Mouse (Mus musculus) cerebellum, adult 9-10 months (tissue): ENCODE results near the gene Caln1.

Experiments used
- DNase-seq: peaks from one replicate; pipeline ENCODE4 v3.0.0; 2022

Gene Caln1

GRCm38 (mm10) chr5:130369237-130369636 is at the start of gene Caln1:
Caln1 (plus strand) TSS chr5:130369455.
- peak; percentile 94 for DNase-seq

- DNase-seq: no peak
These were observed 49.5 kb upstream of the Caln1 start for GRCm38 (mm10) chr5:130319783-130320182.

GRCm38 (mm10) chr5:130320485-130320884 is 48.8 kb upstream of the Caln1 start:
- DNase-seq: peak; percentile 60

- DNase-seq: no peak
These were observed 43.8 kb upstream of the Caln1 start for GRCm38 (mm10) chr5:130325486-130325885.

- no peak for DNase-seq
These were observed 41.5 kb upstream of the Caln1 start for GRCm38 (mm10) chr5:130327615-130328263.

- no peak for DNase-seq
These were observed 40.9 kb upstream of the Caln1 start for GRCm38 (mm10) chr5:130328366-130328765.

GRCm38 (mm10) chr5:130329889-130330288 is 39.4 kb upstream of the Caln1 start:
- DNase-seq: no peak

- DNase-seq: peak; percentile 73
These were observed 38.5 kb upstream of the Caln1 start for GRCm38 (mm10) chr5:130330801-130331200.

GRCm38 (mm10) chr5:130331206-130331605 is 38.0 kb upstream of the Caln1 start:
- DNase-seq: no peak

GRCm38 (mm10) chr5:130333566-130333965 is 35.7 kb upstream of the Caln1 start:
- DNase-seq: peak; percentile 79

- DNase-seq: peak; percentile 50
These were observed 35.3 kb upstream of the Caln1 start for GRCm38 (mm10) chr5:130333971-130334370.

- DNase-seq: no peak
These were observed 33.8 kb upstream of the Caln1 start for GRCm38 (mm10) chr5:130335462-130335861.

- no peak for DNase-seq
These were observed 28.6 kb upstream of the Caln1 start for GRCm38 (mm10) chr5:130340656-130341055.

- DNase-seq: no peak
These were observed 24.3 kb upstream of the Caln1 start for GRCm38 (mm10) chr5:130344999-130345398.

GRCm38 (mm10) chr5:130345871-130346270 is 23.4 kb upstream of the Caln1 start:
- no peak for DNase-seq

- DNase-seq: no peak
These were observed 14.0 kb upstream of the Caln1 start for GRCm38 (mm10) chr5:130355223-130355622.

- no peak for DNase-seq
These were observed 6.1 kb upstream of the Caln1 start for GRCm38 (mm10) chr5:130363111-130363510.

- no peak for DNase-seq
These were observed 5.5 kb upstream of the Caln1 start for GRCm38 (mm10) chr5:130363773-130364172.

GRCm38 (mm10) chr5:130368236-130368635 is 1.0 kb upstream of the Caln1 start:
- DNase-seq: peak; percentile 91

- DNase-seq: no peak
These were observed 6.2 kb downstream of the Caln1 start for GRCm38 (mm10) chr5:130375411-130375810.

GRCm38 (mm10) chr5:130384222-130384912 is 15.1 kb downstream of the Caln1 start, which contains the start of gene A330070K13Rik:
A330070K13Rik (minus strand) TSS chr5:130384631.
- DNase-seq: no peak

GRCm38 (mm10) chr5:130386418-130386817 is 17.2 kb downstream of the Caln1 start:
- no peak for DNase-seq

GRCm38 (mm10) chr5:130393618-130394355 is 24.5 kb downstream of the Caln1 start:
- no peak for DNase-seq

- no peak for DNase-seq
These were observed 25.1 kb downstream of the Caln1 start for GRCm38 (mm10) chr5:130394386-130394785.
